Mouse (Mus musculus) neural tube, embryonic 14.5 days (tissue): ENCODE data around the gene Ehd2. TPM values are rescaled to one million over a fixed set of nuclear protein-coding genes. Genes with fewer than 3 reads are reported as not detected.

Source experiments
- ATAC-seq: fragments of 200-750 bp; cut with Nextera tagmentation; 2 replicates; pipeline ENCODE4 v1.8.0; 2017; ENCODE audit warnings: low read depth, mild to moderate bottlenecking, moderate TSS enrichment, moderate library complexity
- H3K27ac ChIP-seq: fragments of 300-500 bp; sonication (generic); 2 replicates; pipeline ENCODE4 v1.5.1; 2014; ENCODE audit warnings: low read depth, mild to moderate bottlenecking, control low read depth, low read length, moderate library complexity, mixed read lengths
- H3K27me3 ChIP-seq: fragments of 300-500 bp; sonication (generic); 2 replicates; pipeline ENCODE4 v1.6.1; 2014; ENCODE audit warnings: low read length; ENCODE audit not compliant: control insufficient read depth, insufficient read depth
- H3K36me3 ChIP-seq: fragments of 300-500 bp; sonication (generic); 2 replicates; pipeline ENCODE4 v1.6.1; 2014; ENCODE audit warnings: low read length, mixed read lengths; ENCODE audit not compliant: control insufficient read depth, insufficient read depth
- H3K4me1 ChIP-seq: fragments of 300-500 bp; sonication (generic); 2 replicates; pipeline ENCODE4 v1.6.1; 2014; ENCODE audit warnings: low read length; ENCODE audit not compliant: control insufficient read depth, insufficient read depth
- H3K4me2 ChIP-seq: fragments of 300-500 bp; sonication (generic); 2 replicates; pipeline ENCODE4 v1.6.1; 2014; ENCODE audit warnings: mild to moderate bottlenecking, low read depth, low read length, control low read depth
- H3K4me3 ChIP-seq: fragments of 300-500 bp; sonication (generic); 2 replicates; pipeline ENCODE4 v1.5.1; 2014; ENCODE audit warnings: low read depth, low read length, control low read depth, mixed read lengths
- H3K9ac ChIP-seq: fragments of 300-500 bp; sonication (generic); replicated peaks from 2 replicates; pipeline ENCODE4 v1.6.1; 2014; ENCODE audit warnings: low read depth, mild to moderate bottlenecking, control low read depth, low read length, mixed read lengths
- H3K9me3 ChIP-seq: fragments of 300-500 bp; sonication (generic); 2 replicates; pipeline ENCODE4 v1.6.1; 2016; ENCODE audit warnings: low read length; ENCODE audit not compliant: control insufficient read depth
- WGBS: fragments of 180-500 bp; shearing (Covaris S2); extraction: QIAGEN DNeasy Blood & Tissue Kit; methylation state at CpG from one replicate; pipeline ENCODE4 v1.1.7; 2014; 5-methylcytosine and 5-hydroxymethylcytosine counted together
- polyA plus RNA-seq: library from polyadenylated mRNA; unstranded; fragments of >200 nt; fragmentation: Nextera tagmentation; extraction: Ambion mirVana; gene quantifications from 2 replicates; pipeline ENCODE4 v1.2.1, GENCODE M21; 2014

The Ehd2 gene
- polyA plus RNA-seq, 1 experiment from 2014 or later, result 3.2 TPM

GRCm38 (mm10) chr7:16004177-16004856 lies 37.0 kb upstream of the Ehd2 start:
- no peak for ATAC-seq
- WGBS, result 45% methylated on average over 12 of the region's 12 CpGs

GRCm38 (mm10) chr7:16003032-16003431 lies 35.7 kb upstream of the Ehd2 start:
- H3K27ac ChIP-seq, result no peak overlapping the region
- no peak for ATAC-seq

More at GRCm38 (mm10) chr7:16004177-16004856, 37.0 kb upstream of the Ehd2 start:
- Histone ChIP-seq H3K36me3 (no peaks in the 10 kb centered on the region), H3K9me3 (no peaks in the 10 kb centered on the region), H3K4me1 (no peaks in the 10 kb centered on the region), H3K4me3 (no peak overlapping the region), H3K27me3 (no peaks in the 10 kb centered on the region), H3K9ac (no peak overlapping the region), H3K27ac (no peak overlapping the region), H3K4me2 (no peak overlapping the region)

GRCm38 (mm10) chr7:16002171-16002570 lies 34.8 kb upstream of the Ehd2 start:
- H3K9me3 ChIP-seq, result no peaks in the 10 kb centered on the region
- no peaks in the 10 kb centered on the region for H3K36me3 ChIP-seq
- WGBS, result 87% methylated on average over 5 of the region's 5 CpGs

More at GRCm38 (mm10) chr7:16003032-16003431, 35.7 kb upstream of the Ehd2 start:
- Histone ChIP-seq H3K36me3 (no peaks in the 10 kb centered on the region), H3K4me1 (no peaks in the 10 kb centered on the region), H3K9ac (no peak overlapping the region), H3K4me3 (no peak overlapping the region), H3K27me3 (no peaks in the 10 kb centered on the region), H3K9me3 (no peaks in the 10 kb centered on the region), H3K4me2 (no peak overlapping the region)
- 87% methylated on average over 4 of the region's 4 CpGs for WGBS

GRCm38 (mm10) chr7:16001691-16002090 lies 34.3 kb upstream of the Ehd2 start:
- Histone ChIP-seq H3K4me1 (no peaks in the 10 kb centered on the region), H3K9me3 (no peaks in the 10 kb centered on the region), H3K36me3 (no peaks in the 10 kb centered on the region), H3K27me3 (no peaks in the 10 kb centered on the region), H3K9ac (no peak overlapping the region), H3K27ac (no peak overlapping the region), H3K4me2 (no peak overlapping the region), H3K4me3 (no peak overlapping the region)
- ATAC-seq, result no peak
- WGBS, result 95% methylated on average over 1 of the region's 1 CpGs

More at GRCm38 (mm10) chr7:16002171-16002570, 34.8 kb upstream of the Ehd2 start:
- H3K9ac ChIP-seq, result no peak overlapping the region
- no peak overlapping the region for H3K4me2 ChIP-seq
- H3K4me1 ChIP-seq, result no peaks in the 10 kb centered on the region
- H3K27me3 ChIP-seq, result no peaks in the 10 kb centered on the region
- H3K27ac ChIP-seq, result no peak overlapping the region
- H3K4me3 ChIP-seq, result no peak overlapping the region
- no peak for ATAC-seq

- 97% methylated on average over 4 of the region's 4 CpGs for WGBS
- H3K9ac ChIP-seq, result no peak overlapping the region
- peaks cover 31% of the 10 kb centered on the region for H3K36me3 ChIP-seq
- H3K4me2 ChIP-seq, result no peak overlapping the region
- no peak overlapping the region for H3K4me3 ChIP-seq
- ATAC-seq, result no peak
- H3K9me3 ChIP-seq, result no peaks in the 10 kb centered on the region
- no peaks in the 10 kb centered on the region for H3K4me1 ChIP-seq
- no peaks in the 10 kb centered on the region for H3K27me3 ChIP-seq
- H3K27ac ChIP-seq, result no peak overlapping the region
Observed at GRCm38 (mm10) chr7:15993789-15994188, 26.4 kb upstream of the Ehd2 start.

- 88% methylated on average over 3 of the region's 3 CpGs for WGBS
- Histone ChIP-seq H3K4me2 (no peak overlapping the region), H3K27ac (no peak overlapping the region), H3K4me1 (no peaks in the 10 kb centered on the region), H3K27me3 (no peaks in the 10 kb centered on the region), H3K9ac (no peak overlapping the region), H3K9me3 (no peaks in the 10 kb centered on the region), H3K4me3 (no peak overlapping the region), H3K36me3 (peaks cover 37% of the 10 kb centered on the region)
- no peak for ATAC-seq
Observed at GRCm38 (mm10) chr7:15993152-15993551, 25.8 kb upstream of the Ehd2 start.

GRCm38 (mm10) chr7:15991764-15992163 lies 24.4 kb upstream of the Ehd2 start:
- no peaks in the 10 kb centered on the region for H3K4me1 ChIP-seq
- H3K4me3 ChIP-seq, result no peak overlapping the region
- H3K36me3 ChIP-seq, result peaks cover 48% of the 10 kb centered on the region
- H3K9me3 ChIP-seq, result no peaks in the 10 kb centered on the region
- no peak overlapping the region for H3K9ac ChIP-seq
- H3K4me2 ChIP-seq, result no peak overlapping the region
- no peak overlapping the region for H3K27ac ChIP-seq
- ATAC-seq, result no peak
- WGBS, result 91% methylated on average over 3 of the region's 3 CpGs
- H3K27me3 ChIP-seq, result no peaks in the 10 kb centered on the region

GRCm38 (mm10) chr7:15987661-15988356 lies 20.4 kb upstream of the Ehd2 start:
- H3K36me3 ChIP-seq, result peaks cover 39% of the 10 kb centered on the region
- 94% methylated on average over 16 of the region's 16 CpGs for WGBS

GRCm38 (mm10) chr7:15982729-15983407 lies 15.5 kb upstream of the Ehd2 start:
- 50% methylated on average over 4 of the region's 4 CpGs for WGBS
- ATAC-seq, result no peak
- H3K36me3 ChIP-seq, result peaks cover 22% of the 10 kb centered on the region

More at GRCm38 (mm10) chr7:15987661-15988356, 20.4 kb upstream of the Ehd2 start:
- Histone ChIP-seq H3K9ac (no peak overlapping the region), H3K27ac (no peak overlapping the region), H3K27me3 (no peaks in the 10 kb centered on the region), H3K4me1 (no peaks in the 10 kb centered on the region), H3K4me2 (no peak overlapping the region), H3K4me3 (no peak overlapping the region), H3K9me3 (no peaks in the 10 kb centered on the region)
- ATAC-seq, result 0 out of 2 replicates have a peak, but pooled peaks have one; percentile 6

More at GRCm38 (mm10) chr7:15982729-15983407, 15.5 kb upstream of the Ehd2 start:
- Histone ChIP-seq H3K27me3 (no peaks in the 10 kb centered on the region), H3K4me2 (no peak overlapping the region), H3K4me3 (no peak overlapping the region), H3K27ac (no peak overlapping the region), H3K9ac (no peak overlapping the region), H3K4me1 (no peaks in the 10 kb centered on the region), H3K9me3 (no peaks in the 10 kb centered on the region)
